Mouse (Mus musculus): ENCODE measurements around the gene Spata16.

Spata16 gene

GRCm38 (mm10) chr3:26979603-26980002, 342.2 kb downstream of the Spata16 start:
- DNase-seq (ENCODE audit: low read depth): peak; percentile 2

- DNase-seq (ENCODE audit: low read depth): no peak
Observed at GRCm38 (mm10) chr3:26980371-26980770, 343.0 kb downstream of the Spata16 start.

- DNase-seq (ENCODE audit: low read depth): no peak
Observed at GRCm38 (mm10) chr3:26981979-26982623, 344.7 kb downstream of the Spata16 start.

GRCm38 (mm10) chr3:26983749-26984148, 346.3 kb downstream of the Spata16 start:
- no peak for DNase-seq (ENCODE audit: low read depth)

GRCm38 (mm10) chr3:27006844-27007243, 369.4 kb downstream of the Spata16 start:
- DNase-seq (ENCODE audit: low read depth): no peak

- no peak for DNase-seq (ENCODE audit: low read depth)
Observed at GRCm38 (mm10) chr3:27027957-27028356, 390.5 kb downstream of the Spata16 start.

GRCm38 (mm10) chr3:27028526-27028925, 391.1 kb downstream of the Spata16 start:
- DNase-seq (ENCODE audit: low read depth): no peak

- DNase-seq (ENCODE audit: low read depth): no peak
Observed at GRCm38 (mm10) chr3:27030067-27030857, 392.8 kb downstream of the Spata16 start.

Measured in NIH3T3 (cell line).